Mouse (Mus musculus) liver, embryonic 12.5 days (tissue): Measurements from ENCODE around the gene Sdc4. TPM values are rescaled to one million over a fixed set of nuclear protein-coding genes. Genes with fewer than 3 reads are reported as not detected.

Experiments used
- ATAC-seq: fragments of 200-750 bp; cut with Nextera tagmentation; 2 replicates; pipeline ENCODE4 v1.8.0; 2017; ENCODE audit warnings: moderate number of reproducible peaks, mild to moderate bottlenecking, moderate library complexity
- H3K27ac ChIP-seq: fragments of 300-500 bp; sonication (generic); 2 replicates; pipeline ENCODE4 v1.5.1; 2016; ENCODE audit warnings: mild to moderate bottlenecking
- H3K27me3 ChIP-seq: fragments of 300-500 bp; sonication (generic); replicated peaks from 2 replicates; pipeline ENCODE4 v1.6.1; 2016; ENCODE audit warnings: mild to moderate bottlenecking, moderate library complexity
- H3K36me3 ChIP-seq: fragments of 300-500 bp; sonication (generic); 2 replicates; pipeline ENCODE4 v1.6.1; 2016; ENCODE audit warnings: mild to moderate bottlenecking, moderate library complexity
- H3K4me1 ChIP-seq: fragments of 300-500 bp; sonication (generic); 2 replicates; pipeline ENCODE4 v1.6.1; 2016
- H3K4me2 ChIP-seq: fragments of 300-500 bp; sonication (generic); 2 replicates; pipeline ENCODE4 v1.6.1; 2016; ENCODE audit warnings: mild to moderate bottlenecking, moderate library complexity
- H3K4me3 ChIP-seq: fragments of 300-500 bp; sonication (generic); 2 replicates; pipeline ENCODE4 v1.5.1; 2016; ENCODE audit warnings: mild to moderate bottlenecking, moderate library complexity
- H3K9ac ChIP-seq: fragments of 300-500 bp; sonication (generic); 2 replicates; pipeline ENCODE4 v1.6.1; 2016; ENCODE audit warnings: mild to moderate bottlenecking, moderate library complexity
- H3K9me3 ChIP-seq: fragments of 300-500 bp; sonication (generic); replicated peaks from 2 replicates; pipeline ENCODE4 v1.6.1; 2016; ENCODE audit warnings: mild to moderate bottlenecking, moderate library complexity
- whole genome bisulfite sequencing: fragments of 180-500 bp; shearing (Covaris S2); methylation state at CpG from one replicate; pipeline ENCODE4 v1.1.7; 2016; ENCODE audit not compliant: insufficient replicate concordance; 5-methylcytosine and 5-hydroxymethylcytosine counted together
- polyA plus RNA-seq: library from polyadenylated mRNA; unstranded; fragments of >200 nt; fragmentation: Nextera tagmentation; extraction: Ambion mirVana; gene quantifications from 2 replicates; pipeline ENCODE4 v1.2.1, GENCODE M21; 2016

Gene Sdc4
- polyA plus RNA-seq, 1 experiment from 2014 or later = 31.8 TPM

DNA sequence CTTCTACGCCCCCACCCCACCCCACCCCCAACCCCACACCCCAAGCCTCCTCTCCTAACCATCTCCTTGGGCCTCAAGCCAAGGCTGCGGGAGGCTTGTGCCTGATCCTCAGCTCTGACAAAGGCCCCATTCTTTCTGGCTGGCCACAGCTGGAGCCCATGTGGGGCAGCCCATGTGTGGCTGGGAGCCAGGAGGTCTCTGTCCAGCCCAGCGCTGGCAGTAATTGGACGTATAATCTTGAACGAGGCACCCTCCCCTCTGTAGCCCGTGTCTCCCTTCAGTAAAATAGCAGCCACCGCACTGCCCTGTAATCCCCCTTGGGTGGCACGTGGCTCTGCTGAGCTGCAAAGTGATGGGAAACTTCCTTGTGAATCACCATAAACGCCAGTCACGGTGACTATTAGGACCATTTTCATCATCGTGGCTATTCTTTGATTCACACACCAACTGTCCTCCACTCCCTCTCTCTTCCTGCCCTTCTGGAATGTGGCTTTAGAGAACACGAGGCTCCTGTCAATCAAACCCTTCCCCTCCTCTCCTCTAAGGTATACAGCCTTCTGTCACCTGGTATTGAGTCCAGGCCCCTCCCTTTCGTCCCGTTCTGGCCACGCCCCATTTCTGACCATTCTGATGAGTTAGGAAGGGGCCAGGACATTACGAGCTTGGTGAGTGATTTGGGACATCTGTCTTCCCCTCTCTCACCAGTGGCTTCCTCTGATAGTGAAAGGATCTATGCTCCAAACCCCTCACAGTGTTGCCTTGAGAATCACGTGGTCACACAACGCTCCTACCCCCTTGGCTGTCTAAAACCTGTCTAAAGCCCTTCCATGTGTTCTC is 57.5 kb downstream of the Sdc4 start:
- Histone ChIP-seq H3K27ac (no peak overlapping the region), H3K4me1 (no peaks in the 10 kb centered on the region), H3K27me3 (peaks cover 55% of the 10 kb centered on the region), H3K9me3 (no peaks in the 10 kb centered on the region), H3K9ac (no peak overlapping the region), H3K4me2 (no peak overlapping the region), H3K36me3 (no peaks in the 10 kb centered on the region), H3K4me3 (no peak overlapping the region)
- no peak for ATAC-seq
- WGBS = 23% methylated on average over 18 of the region's 18 CpGs

DNA sequence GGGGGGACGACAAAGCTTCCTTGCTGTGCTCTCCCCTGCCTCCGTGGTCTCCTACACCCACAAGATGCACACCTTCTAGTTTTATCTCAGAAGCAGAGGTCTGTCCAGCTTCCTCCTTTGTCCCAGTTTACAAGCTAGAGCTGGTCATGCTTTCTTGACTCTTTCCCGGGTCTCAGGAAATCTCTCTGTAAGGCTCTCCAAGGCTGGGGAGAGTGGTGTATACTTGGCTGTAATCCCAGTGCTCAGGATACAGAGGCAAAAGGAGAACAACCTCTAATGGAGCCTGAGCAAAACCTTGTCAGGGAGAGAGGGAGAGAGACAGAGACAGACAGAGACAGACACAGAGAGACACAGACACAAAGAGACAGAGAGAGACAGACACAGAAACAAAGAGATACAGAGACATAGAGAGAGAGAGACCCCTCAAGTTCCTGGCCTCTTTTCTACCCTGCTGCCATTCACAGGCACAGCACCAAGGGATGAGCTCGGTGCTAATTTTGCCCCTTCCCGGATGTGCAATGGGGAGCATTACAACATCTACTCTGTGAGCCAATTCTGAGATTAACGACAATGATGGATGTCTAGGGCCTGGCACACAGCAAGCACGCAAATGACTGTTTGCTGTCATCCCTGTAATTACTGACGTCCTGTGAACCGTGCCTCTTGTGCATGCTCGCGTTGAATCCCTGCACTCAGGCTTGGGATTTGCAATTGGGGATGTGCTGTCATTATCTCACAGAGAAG is 59.9 kb downstream of the Sdc4 start:
- Histone ChIP-seq H3K27ac (no peak overlapping the region), H3K27me3 (peaks cover 36% of the 10 kb centered on the region), H3K9me3 (no peaks in the 10 kb centered on the region), H3K9ac (no peak overlapping the region), H3K36me3 (no peaks in the 10 kb centered on the region), H3K4me2 (no peak overlapping the region), H3K4me3 (no peak overlapping the region), H3K4me1 (no peaks in the 10 kb centered on the region)
- WGBS = 49% methylated on average over 11 of the region's 11 CpGs
- no peak for ATAC-seq

GRCm38 (mm10) chr2:164382971-164383370 is 60.7 kb downstream of the Sdc4 start:
- Histone ChIP-seq H3K36me3 (no peaks in the 10 kb centered on the region), H3K4me1 (no peaks in the 10 kb centered on the region), H3K4me2 (no peak overlapping the region), H3K27ac (no peak overlapping the region), H3K4me3 (no peak overlapping the region), H3K9me3 (no peaks in the 10 kb centered on the region), H3K27me3 (peaks cover 27% of the 10 kb centered on the region), H3K9ac (no peak overlapping the region)
- no peak for ATAC-seq
- 44% methylated on average over 3 of the region's 3 CpGs for WGBS

GRCm38 (mm10) chr2:164381726-164382125 is 62.0 kb downstream of the Sdc4 start:
- Histone ChIP-seq H3K36me3 (no peaks in the 10 kb centered on the region), H3K27me3 (peaks cover 17% of the 10 kb centered on the region; the same call in 1 of the 2 replicates), H3K9me3 (no peaks in the 10 kb centered on the region), H3K4me1 (no peaks in the 10 kb centered on the region), H3K27ac (no peak overlapping the region), H3K4me2 (no peak overlapping the region), H3K9ac (no peak overlapping the region), H3K4me3 (no peak overlapping the region)
- WGBS = 62% methylated on average over 8 of the region's 8 CpGs
- no peak for ATAC-seq

GRCm38 (mm10) chr2:164377478-164378426 is 65.9 kb downstream of the Sdc4 start:
- WGBS = 72% methylated on average over 15 of the region's 15 CpGs
- Histone ChIP-seq H3K4me1 (no peaks in the 10 kb centered on the region), H3K9ac (no peak overlapping the region), H3K9me3 (no peaks in the 10 kb centered on the region), H3K4me2 (no peak overlapping the region), H3K27ac (no peak overlapping the region), H3K27me3 (0 out of 2 replicates have a peak, but pooled peaks cover under 1% of the 10 kb centered on the region), H3K4me3 (no peak overlapping the region), H3K36me3 (no peaks in the 10 kb centered on the region)
- ATAC-seq = no peak

Other genes starting within 250 kb of the Sdc4 start
- gene Wfdc15a, start 243.8 kb downstream of the Sdc4 start, polyA plus RNA-seq = not detected in 2 replicates
- 0.30 TPM in 1 of 2 replicates, not detected in the other for gene Wfdc15b, start 222.2 kb downstream of the Sdc4 start, polyA plus RNA-seq
- not detected in 2 replicates for gene Svs2, start 205.4 kb downstream of the Sdc4 start, polyA plus RNA-seq
- gene Svs3b, start 187.2 kb downstream of the Sdc4 start, polyA plus RNA-seq = not detected in 2 replicates
- gene Svs4, start 165.4 kb downstream of the Sdc4 start, polyA plus RNA-seq = not detected in 2 replicates
- not detected in 2 replicates for gene Svs3a, start 154.6 kb downstream of the Sdc4 start, polyA plus RNA-seq
- not detected in 2 replicates for gene Svs6, start 127.1 kb downstream of the Sdc4 start, polyA plus RNA-seq
- not detected in 2 replicates for gene Svs5, start 111.1 kb downstream of the Sdc4 start, polyA plus RNA-seq
- 12.1 and 14.1 TPM in 2 replicates for gene Slpi, start 54.8 kb downstream of the Sdc4 start, polyA plus RNA-seq
- not detected in 2 replicates for gene Rbpjl, start 40.7 kb downstream of the Sdc4 start, polyA plus RNA-seq
- gene Matn4, start 38.7 kb downstream of the Sdc4 start, polyA plus RNA-seq = 0.28 and 0.41 TPM in 2 replicates
- gene Sys1, start 13.1 kb upstream of the Sdc4 start, polyA plus RNA-seq = 36.1 and 37.9 TPM in 2 replicates
- 4.7 and 5.2 TPM in 2 replicates for gene Gm20458, start 17.1 kb upstream of the Sdc4 start, polyA plus RNA-seq
- gene Trp53tg5, start 29.8 kb upstream of the Sdc4 start, polyA plus RNA-seq = not detected in 2 replicates
- 0.94 and 1.7 TPM in 2 replicates for gene Dbndd2, start 42.2 kb upstream of the Sdc4 start, polyA plus RNA-seq
- 29.7 and 30.3 TPM in 2 replicates for gene Pigt, start 53.6 kb upstream of the Sdc4 start, polyA plus RNA-seq
- gene Wfdc2, start 118.5 kb upstream of the Sdc4 start, polyA plus RNA-seq = 2.1 and 3.2 TPM in 2 replicates
- not detected in 2 replicates for gene Spint3, start 129.6 kb upstream of the Sdc4 start, polyA plus RNA-seq
- gene Wfdc6a, start 141.6 kb upstream of the Sdc4 start, polyA plus RNA-seq = 0.26 TPM in 1 of 2 replicates, not detected in the other
- not detected in 2 replicates for gene Eppin, start 149.7 kb upstream of the Sdc4 start, polyA plus RNA-seq
- not detected in 2 replicates for gene Wfdc6b, start 169.6 kb upstream of the Sdc4 start, polyA plus RNA-seq
- not detected in 2 replicates for gene Wfdc8, start 169.7 kb upstream of the Sdc4 start, polyA plus RNA-seq
- not detected in 2 replicates for gene Wfdc16, start 194.9 kb upstream of the Sdc4 start, polyA plus RNA-seq
- gene Wfdc10, start 212.2 kb upstream of the Sdc4 start, polyA plus RNA-seq = not detected in 2 replicates
- not detected in 2 replicates for gene Wfdc9, start 212.7 kb upstream of the Sdc4 start, polyA plus RNA-seq
- gene Wfdc11, start 230.2 kb upstream of the Sdc4 start, polyA plus RNA-seq = not detected in 2 replicates
- gene Wfdc13, start 241.2 kb upstream of the Sdc4 start, polyA plus RNA-seq = not detected in 2 replicates